Mouse (Mus musculus) frontal cortex, postnatal 25 days (tissue): ENCODE results near the gene Stk32c.
A peak's percentile ranks its signal among the peaks of the same experiment; 100 is the strongest.

ENCODE experiments used
- DNase-seq, 2 experiments: peaks; one replicate each; pipeline ENCODE4 v3.0.0; 2022; ENCODE audit warnings: low spot score in 2 of 2

Gene Stk32c

GRCm38 (mm10) chr7:139093781-139094180 lies 119.3 kb downstream of the Stk32c start:
- no peak for DNase-seq

GRCm38 (mm10) chr7:139093124-139093523 lies 120.0 kb downstream of the Stk32c start:
- DNase-seq, result no peak

- DNase-seq, result no peak
These were observed 120.4 kb downstream of the Stk32c start for GRCm38 (mm10) chr7:139092676-139093075.

GRCm38 (mm10) chr7:139091681-139092080 lies 121.4 kb downstream of the Stk32c start:
- no peak for DNase-seq

GRCm38 (mm10) chr7:139089892-139090874 lies 122.9 kb downstream of the Stk32c start:
- no peak for DNase-seq

GRCm38 (mm10) chr7:139087801-139088200 lies 125.3 kb downstream of the Stk32c start:
- DNase-seq, result no peak

GRCm38 (mm10) chr7:139086195-139087158 lies 126.6 kb downstream of the Stk32c start:
- no peak for DNase-seq

- DNase-seq, result peak; percentile 78 to 82
These were observed 127.4 kb downstream of the Stk32c start, which contains the start of gene Dpysl4 for GRCm38 (mm10) chr7:139085629-139086194. Gene Dpysl4 (plus strand): TSS chr7:139086001.

- no peak for DNase-seq
These were observed 128.8 kb downstream of the Stk32c start for GRCm38 (mm10) chr7:139084316-139084715.

GRCm38 (mm10) chr7:139082281-139082680 lies 130.8 kb downstream of the Stk32c start:
- DNase-seq, result no peak

- no peak for DNase-seq
These were observed 131.9 kb downstream of the Stk32c start for GRCm38 (mm10) chr7:139081158-139081557.

GRCm38 (mm10) chr7:139080714-139081113 lies 132.4 kb downstream of the Stk32c start:
- no peak for DNase-seq

GRCm38 (mm10) chr7:139079141-139079540 lies 134.0 kb downstream of the Stk32c start:
- DNase-seq, result no peak

GRCm38 (mm10) chr7:139078181-139078580 lies 134.9 kb downstream of the Stk32c start:
- no peak for DNase-seq

GRCm38 (mm10) chr7:139077283-139077682 lies 135.8 kb downstream of the Stk32c start:
- DNase-seq, result no peak

- DNase-seq, result no peak
These were observed 137.9 kb downstream of the Stk32c start for GRCm38 (mm10) chr7:139075054-139075794.

- no peak for DNase-seq
These were observed 138.9 kb downstream of the Stk32c start for GRCm38 (mm10) chr7:139074189-139074588.

- DNase-seq, result peak; percentile 75 to 79
These were observed 144.9 kb downstream of the Stk32c start for GRCm38 (mm10) chr7:139068182-139068623.

- no peak for DNase-seq
These were observed 149.7 kb downstream of the Stk32c start for GRCm38 (mm10) chr7:139063406-139063805.
